Mouse (Mus musculus) lung, embryonic 15.5 days (tissue): ENCODE results near the gene Rad52. TPM values are rescaled to one million over a fixed set of nuclear protein-coding genes. Genes with fewer than 3 reads are reported as not detected.
A peak's percentile ranks its signal among the peaks of the same experiment; 100 is the strongest.

Experiments used
- ATAC-seq: fragments of 200-750 bp; cut with Nextera tagmentation; 2 replicates; pipeline ENCODE4 v1.8.0; 2017; ENCODE audit warnings: moderate number of reproducible peaks, borderline replicate concordance; ENCODE audit not compliant: low FRiP score, low TSS enrichment; ENCODE audit errors: extremely low read depth
- H3K27ac ChIP-seq: fragments of 300-500 bp; sonication (generic); 2 replicates; pipeline ENCODE4 v1.5.1; 2015; ENCODE audit warnings: moderate library complexity, mild to moderate bottlenecking, inconsistent platforms
- H3K27me3 ChIP-seq: fragments of 300-500 bp; sonication (generic); 2 replicates; pipeline ENCODE4 v1.6.1; 2015; ENCODE audit warnings: inconsistent platforms
- H3K36me3 ChIP-seq: fragments of 300-500 bp; sonication (generic); 2 replicates; pipeline ENCODE4 v1.6.1; 2015; ENCODE audit warnings: inconsistent platforms
- H3K4me1 ChIP-seq: fragments of 300-500 bp; sonication (generic); 2 replicates; pipeline ENCODE4 v1.6.1; 2015; ENCODE audit warnings: inconsistent platforms
- H3K4me2 ChIP-seq: fragments of 300-500 bp; sonication (generic); 2 replicates; pipeline ENCODE4 v1.6.1; 2015; ENCODE audit warnings: inconsistent platforms, mild to moderate bottlenecking, moderate library complexity
- H3K4me3 ChIP-seq: fragments of 300-500 bp; sonication (generic); 2 replicates; pipeline ENCODE4 v1.5.1; 2015; ENCODE audit warnings: mild to moderate bottlenecking, inconsistent platforms
- H3K9ac ChIP-seq: fragments of 300-500 bp; sonication (generic); 2 replicates; pipeline ENCODE4 v1.6.1; 2015; ENCODE audit warnings: inconsistent platforms
- H3K9me3 ChIP-seq: fragments of 300-500 bp; sonication (generic); 2 replicates; pipeline ENCODE4 v1.6.1; 2016; ENCODE audit warnings: inconsistent platforms
- WGBS: fragments of 180-500 bp; shearing (Covaris S2); methylation state at CpG from one replicate; pipeline ENCODE4 v1.1.7; 2015; 5-methylcytosine and 5-hydroxymethylcytosine counted together
- polyA plus RNA-seq: library from polyadenylated mRNA; unstranded; fragments of >200 nt; fragmentation: Nextera tagmentation; extraction: Ambion mirVana; gene quantifications from 2 replicates; pipeline ENCODE4 v1.2.1, GENCODE M21; 2015

Gene Rad52
- 20.5 and 21.5 TPM in 2 replicates for polyA plus RNA-seq

DNA sequence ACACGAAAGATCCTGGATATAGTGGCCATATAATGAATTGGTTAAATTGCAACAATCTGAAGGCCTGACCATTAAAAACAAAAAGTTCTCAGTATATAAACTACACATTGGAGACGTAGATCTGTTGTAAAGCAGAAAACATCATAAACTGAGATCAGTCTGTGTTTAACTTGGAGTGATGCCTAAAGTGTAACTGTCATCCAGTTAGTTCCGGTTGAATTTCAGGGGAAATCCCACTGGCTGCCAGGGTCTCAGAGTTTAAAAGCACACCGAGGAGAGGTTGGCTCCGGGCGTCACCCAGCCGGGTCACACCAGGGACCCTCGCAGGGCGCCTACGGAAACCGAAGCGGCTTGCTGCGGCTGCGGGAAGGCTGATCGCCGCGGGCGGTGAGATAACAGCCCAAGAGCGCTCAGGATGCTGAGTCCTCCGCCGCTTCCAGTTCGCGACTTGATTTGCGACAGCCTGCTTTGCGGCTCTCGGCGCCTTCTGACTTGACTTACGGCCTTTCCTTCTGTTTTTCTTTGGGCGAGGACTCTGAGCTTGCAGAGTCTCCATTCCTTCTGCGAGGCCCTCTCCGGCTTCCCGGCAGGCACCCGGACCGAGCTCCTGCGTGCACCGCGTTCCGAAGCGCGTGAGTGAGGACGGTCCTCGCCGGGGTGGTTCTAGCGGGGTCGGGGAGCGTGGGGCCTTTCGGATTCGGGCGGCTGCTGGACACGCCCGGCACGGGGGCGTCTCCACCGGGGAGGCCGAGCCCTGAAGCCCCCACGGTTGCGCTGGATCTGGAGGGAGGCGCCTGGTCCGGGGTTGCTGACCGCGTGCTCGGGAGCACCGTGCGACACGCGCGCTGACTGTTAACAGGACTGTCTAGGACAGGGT, at the start of gene Rad52:
Rad52 (plus strand) TSS at position 495 of the 877 bp plus-strand sequence.
- peak; percentile 87 for ATAC-seq
- Histone ChIP-seq H3K4me2 (peak within 1 kb of the TSS; percentile 75), H3K9me3 (no peaks in the 10 kb centered on the region), H3K36me3 (peaks cover 4% of the 10 kb centered on the region; the same call in 1 of the 2 replicates), H3K27ac (peak within 1 kb of the TSS; percentile 96), H3K27me3 (no peaks in the 10 kb centered on the region), H3K9ac (peak within 1 kb of the TSS; percentile 96), H3K4me1 (peaks cover 7% of the 10 kb centered on the region), H3K4me3 (peak within 1 kb of the TSS; percentile 72)
- WGBS: 1% methylated on average over 67 of the region's 67 CpGs

DNA sequence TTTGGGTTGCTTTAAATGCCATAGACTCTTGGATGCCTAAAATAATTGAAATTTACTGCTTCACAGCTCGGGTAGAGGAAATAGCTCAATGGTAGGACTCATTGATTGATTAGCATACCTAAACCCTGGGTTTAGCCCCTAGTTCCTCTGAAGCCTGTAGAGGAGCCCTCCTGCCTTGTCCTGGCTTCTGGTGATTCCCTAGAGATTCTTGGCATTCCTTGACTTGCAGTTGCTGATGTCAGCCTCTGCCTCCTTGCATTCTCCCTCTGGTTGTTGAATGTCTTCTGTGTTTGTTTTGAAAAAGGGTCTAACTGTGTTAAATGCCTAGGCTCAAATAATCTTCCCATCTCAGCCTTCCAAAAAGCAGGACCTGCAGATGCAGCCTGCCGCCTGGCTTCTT, 48.3 kb upstream of the Rad52 start:
- no peak overlapping the region for H3K9ac ChIP-seq
- no peaks in the 10 kb centered on the region for H3K27me3 ChIP-seq
- H3K4me2 ChIP-seq: no peak overlapping the region
- ATAC-seq: no peak
- no peak overlapping the region for H3K27ac ChIP-seq
- WGBS: 18% methylated on average over 2 of the region's 2 CpGs
- no peak overlapping the region for H3K4me3 ChIP-seq
- no peaks in the 10 kb centered on the region for H3K9me3 ChIP-seq
- peaks cover 3% of the 10 kb centered on the region; the same call in 1 of the 2 replicates for H3K4me1 ChIP-seq
- no peaks in the 10 kb centered on the region for H3K36me3 ChIP-seq

- WGBS: 81% methylated on average over 4 of the region's 4 CpGs
- Histone ChIP-seq H3K4me1 (no peaks in the 10 kb centered on the region), H3K9me3 (no peaks in the 10 kb centered on the region), H3K9ac (no peak overlapping the region), H3K4me2 (no peak overlapping the region), H3K36me3 (no peaks in the 10 kb centered on the region), H3K27ac (no peak overlapping the region), H3K27me3 (no peaks in the 10 kb centered on the region), H3K4me3 (no peak overlapping the region)
- no peak for ATAC-seq
These were observed 47.0 kb upstream of the Rad52 start for GRCm38 (mm10) chr6:119855471-119855870.

- no peak for ATAC-seq
- H3K27ac ChIP-seq: no peak overlapping the region
- whole genome bisulfite sequencing: 84% methylated on average over 2 of the region's 2 CpGs
- no peak overlapping the region for H3K4me2 ChIP-seq
- no peaks in the 10 kb centered on the region for H3K27me3 ChIP-seq
- H3K4me3 ChIP-seq: no peak overlapping the region
- no peaks in the 10 kb centered on the region for H3K36me3 ChIP-seq
- H3K4me1 ChIP-seq: no peaks in the 10 kb centered on the region
- H3K9ac ChIP-seq: no peak overlapping the region
- H3K9me3 ChIP-seq: no peaks in the 10 kb centered on the region
These were observed 42.3 kb upstream of the Rad52 start for GRCm38 (mm10) chr6:119860236-119860635.

GRCm38 (mm10) chr6:119861519-119861918, 41.0 kb upstream of the Rad52 start:
- no peak for ATAC-seq
- no peak overlapping the region for H3K4me3 ChIP-seq
- H3K4me1 ChIP-seq: no peaks in the 10 kb centered on the region
- WGBS: 76% methylated on average over 8 of the region's 8 CpGs
- no peak overlapping the region for H3K4me2 ChIP-seq
- no peaks in the 10 kb centered on the region for H3K36me3 ChIP-seq
- H3K9ac ChIP-seq: no peak overlapping the region
- H3K9me3 ChIP-seq: no peaks in the 10 kb centered on the region
- no peaks in the 10 kb centered on the region for H3K27me3 ChIP-seq
- H3K27ac ChIP-seq: no peak overlapping the region

DNA sequence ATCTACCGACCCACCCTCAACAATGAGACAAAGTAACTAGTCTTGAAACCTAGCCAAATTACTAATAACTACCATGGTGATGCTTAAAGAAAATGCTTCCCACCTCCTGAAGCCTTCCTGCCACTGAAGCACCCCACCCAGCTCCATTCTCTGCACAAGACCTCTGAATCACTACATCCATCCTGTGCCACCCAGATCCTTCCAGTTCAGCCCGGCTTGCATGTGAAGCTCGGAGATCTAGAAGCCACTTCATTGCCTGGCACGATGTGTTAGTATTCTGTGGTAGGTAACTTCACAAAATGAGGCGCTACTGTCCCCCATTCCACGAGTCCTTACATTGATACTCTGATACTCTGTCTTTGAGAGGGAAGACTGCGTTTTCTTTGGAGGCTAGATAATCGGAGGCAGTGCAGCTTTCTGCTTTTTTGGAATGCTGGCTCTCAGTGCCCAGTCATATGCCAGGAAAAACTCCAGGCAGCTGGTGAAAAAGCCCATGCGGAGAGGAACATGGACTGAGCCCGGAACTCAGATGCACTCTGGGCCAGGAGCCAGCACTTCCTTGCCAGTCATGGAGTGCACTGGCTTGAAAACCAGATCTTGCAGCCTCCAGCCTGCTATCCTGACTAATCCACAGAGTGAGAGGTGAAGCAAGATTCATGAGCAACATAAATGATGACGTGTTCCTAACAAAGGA, 38.0 kb upstream of the Rad52 start:
- H3K9me3 ChIP-seq: no peaks in the 10 kb centered on the region
- H3K36me3 ChIP-seq: no peaks in the 10 kb centered on the region
- no peak overlapping the region for H3K4me3 ChIP-seq
- H3K4me2 ChIP-seq: no peak overlapping the region
- no peak overlapping the region for H3K27ac ChIP-seq
- H3K27me3 ChIP-seq: no peaks in the 10 kb centered on the region
- no peak for ATAC-seq
- H3K4me1 ChIP-seq: no peaks in the 10 kb centered on the region
- 79% methylated on average over 11 of the region's 11 CpGs for WGBS
- H3K9ac ChIP-seq: no peak overlapping the region

DNA sequence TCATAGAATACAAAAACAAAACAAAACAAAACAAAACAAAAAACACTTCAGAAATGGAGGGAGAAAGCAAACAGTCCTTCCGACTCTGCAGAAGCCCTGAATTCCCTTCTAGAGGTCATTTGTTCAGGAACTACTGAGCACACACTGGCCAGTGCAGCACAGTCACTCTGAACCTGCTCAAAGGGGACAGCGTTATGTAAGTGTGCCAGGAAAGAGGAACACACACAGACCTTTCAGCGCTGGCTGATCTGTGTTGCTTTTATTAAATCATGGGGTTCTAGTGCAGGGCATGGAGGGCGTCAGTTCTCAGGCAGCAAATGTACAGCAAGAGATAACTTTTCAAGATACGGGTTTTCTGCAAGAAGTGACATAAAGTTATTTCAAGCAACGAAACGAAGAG, 19.3 kb upstream of the Rad52 start:
- no peaks in the 10 kb centered on the region for H3K36me3 ChIP-seq
- ATAC-seq: no peak
- H3K27me3 ChIP-seq: no peaks in the 10 kb centered on the region
- 51% methylated on average over 7 of the region's 7 CpGs for WGBS
- H3K4me1 ChIP-seq: no peaks in the 10 kb centered on the region
- H3K9ac ChIP-seq: no peak overlapping the region
- no peak overlapping the region for H3K4me2 ChIP-seq
- H3K9me3 ChIP-seq: no peaks in the 10 kb centered on the region
- H3K4me3 ChIP-seq: no peak overlapping the region
- no peak overlapping the region for H3K27ac ChIP-seq

GRCm38 (mm10) chr6:119892711-119893110, 9.8 kb upstream of the Rad52 start:
- H3K9me3 ChIP-seq: no peaks in the 10 kb centered on the region
- H3K27me3 ChIP-seq: no peaks in the 10 kb centered on the region; the same call in 1 of the 2 replicates
- H3K9ac ChIP-seq: no peak overlapping the region
- no peaks in the 10 kb centered on the region for H3K4me1 ChIP-seq
- ATAC-seq: no peak
- 77% methylated on average over 7 of the region's 7 CpGs for WGBS
- H3K4me3 ChIP-seq: no peak overlapping the region
- no peaks in the 10 kb centered on the region for H3K36me3 ChIP-seq
- no peak overlapping the region for H3K27ac ChIP-seq
- H3K4me2 ChIP-seq: no peak overlapping the region

DNA sequence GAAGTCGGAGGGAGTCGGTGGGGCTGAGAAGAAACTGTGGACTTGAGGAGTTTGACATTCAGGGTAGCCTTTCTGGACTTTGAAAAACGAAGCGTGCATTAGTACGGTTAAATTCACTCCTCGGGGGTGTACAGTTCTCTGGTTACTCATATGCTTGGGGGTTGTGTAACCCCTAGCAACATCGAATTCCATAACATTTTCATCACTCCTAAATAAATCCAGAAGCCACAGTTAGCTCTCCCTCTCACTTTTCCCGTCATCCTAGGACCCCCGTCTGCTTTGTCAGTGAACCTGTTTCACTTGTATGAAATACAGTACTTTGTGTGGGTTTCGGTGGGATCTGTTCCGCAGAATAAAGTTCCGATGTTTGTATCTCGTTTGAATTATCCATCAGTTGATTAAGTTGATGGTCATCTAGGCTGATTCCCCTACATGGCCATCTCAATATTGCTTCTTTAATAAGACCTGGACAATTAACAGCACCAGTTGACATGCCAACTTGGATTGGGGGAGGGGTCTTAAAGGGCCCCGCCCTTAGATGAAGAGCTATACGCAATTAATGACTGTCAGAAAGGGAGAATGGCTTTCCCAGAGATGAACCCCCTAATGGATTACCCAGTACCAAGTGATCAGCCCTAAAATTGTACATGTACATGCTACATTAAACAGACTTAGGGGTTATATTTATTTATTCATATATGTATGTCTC, 737 bp downstream of the Rad52 start:
- no peak for ATAC-seq
- WGBS: 12% methylated on average over 15 of the region's 15 CpGs
- H3K9me3 ChIP-seq: no peaks in the 10 kb centered on the region

GRCm38 (mm10) chr6:119905461-119905860, 3.0 kb downstream of the Rad52 start:
- no peak overlapping the region for H3K9ac ChIP-seq
- peaks cover 4% of the 10 kb centered on the region; the same call in 1 of the 2 replicates for H3K36me3 ChIP-seq
- no peaks in the 10 kb centered on the region for H3K27me3 ChIP-seq
- ATAC-seq: no peak
- H3K9me3 ChIP-seq: no peaks in the 10 kb centered on the region
- WGBS: 82% methylated on average over 5 of the region's 5 CpGs
- H3K4me1 ChIP-seq: peaks cover 7% of the 10 kb centered on the region
- H3K27ac ChIP-seq: no peak overlapping the region
- no peak overlapping the region for H3K4me3 ChIP-seq
- H3K4me2 ChIP-seq: no peak overlapping the region

More for the DNA sequence above, 737 bp downstream of the Rad52 start:
- Histone ChIP-seq H3K9ac (peak overlapping the region; percentile 96), H3K4me3 (peak overlapping the region; percentile 72), H3K4me2 (peak overlapping the region; percentile 75), H3K4me1 (peaks cover 7% of the 10 kb centered on the region), H3K36me3 (peaks cover 4% of the 10 kb centered on the region; the same call in 1 of the 2 replicates), H3K27ac (peak overlapping the region; percentile 96), H3K27me3 (no peaks in the 10 kb centered on the region)

- Histone ChIP-seq H3K9me3 (no peaks in the 10 kb centered on the region), H3K4me3 (no peak overlapping the region), H3K36me3 (peaks cover 38% of the 10 kb centered on the region), H3K4me2 (no peak overlapping the region), H3K4me1 (no peaks in the 10 kb centered on the region), H3K27ac (no peak overlapping the region), H3K27me3 (no peaks in the 10 kb centered on the region), H3K9ac (no peak overlapping the region)
- ATAC-seq: no peak
- WGBS: 67% methylated on average over 5 of the region's 5 CpGs
These were observed 9.5 kb downstream of the Rad52 start for GRCm38 (mm10) chr6:119912046-119912445.
